Mouse (Mus musculus) cerebellum, adult 2 months (tissue): ENCODE measurements around the gene Slc17a4. TPM values are rescaled to one million over a fixed set of nuclear protein-coding genes. Genes with fewer than 3 reads are reported as not detected.

ENCODE experiments used
- DNase-seq, 2 experiments: peaks; one replicate each; pipeline ENCODE4 v3.0.0; 2021
- H3K27ac ChIP-seq: fragments of 200-500 bp; 2 replicates; pipeline ENCODE4 v1.5.1; 2012; ENCODE audit warnings: low read length, control low read depth, inconsistent platforms; ENCODE audit not compliant: insufficient read depth
- H3K27me3 ChIP-seq: fragments of 200-500 bp; 2 replicates; pipeline ENCODE4 v1.6.1; 2012; ENCODE audit warnings: inconsistent platforms, mild to moderate bottlenecking, low read length, moderate library complexity; ENCODE audit not compliant: control insufficient read depth, insufficient read depth
- H3K4me1 ChIP-seq: fragments of 200-500 bp; 2 replicates; pipeline ENCODE4 v1.6.1; 2011; ENCODE audit warnings: low read length; ENCODE audit not compliant: control insufficient read depth, insufficient read depth
- H3K4me3 ChIP-seq: fragments of 200-500 bp; replicated peaks from 2 replicates; pipeline ENCODE3; 2011; ENCODE audit warnings: mild to moderate bottlenecking, low read depth, low read length, control low read depth; ENCODE audit not compliant: insufficient read depth
- CTCF ChIP-seq: fragments of 200-500 bp; IDR thresholded peaks from 2 replicates; pipeline ENCODE4 v1.5.1; 2011; ENCODE audit warnings: low read depth, mild to moderate bottlenecking, control low read depth, low read length, moderate library complexity, borderline replicate concordance; ENCODE audit not compliant: insufficient read depth
- POLR2A ChIP-seq: fragments of 200-500 bp; IDR thresholded peaks from 2 replicates; pipeline ENCODE4 v1.6.1; 2011; ENCODE audit warnings: low read length, control low read depth, borderline replicate concordance; ENCODE audit not compliant: insufficient read depth
- WGBS: fragments of 180-500 bp; shearing (Covaris S2); methylation state at CpG from one replicate; pipeline ENCODE4 v1.1.7; 2018; 5-methylcytosine and 5-hydroxymethylcytosine counted together
- polyA plus RNA-seq: library from polyadenylated mRNA; depleted of rRNA; stranded (reverse); fragments of >200 nt; gene quantifications from 2 replicates; pipeline ENCODE4 v1.2.3, GENCODE M21; 2012; rRNA removed

The Slc17a4 gene
- not detected in 2 replicates for polyA plus RNA-seq

DNA sequence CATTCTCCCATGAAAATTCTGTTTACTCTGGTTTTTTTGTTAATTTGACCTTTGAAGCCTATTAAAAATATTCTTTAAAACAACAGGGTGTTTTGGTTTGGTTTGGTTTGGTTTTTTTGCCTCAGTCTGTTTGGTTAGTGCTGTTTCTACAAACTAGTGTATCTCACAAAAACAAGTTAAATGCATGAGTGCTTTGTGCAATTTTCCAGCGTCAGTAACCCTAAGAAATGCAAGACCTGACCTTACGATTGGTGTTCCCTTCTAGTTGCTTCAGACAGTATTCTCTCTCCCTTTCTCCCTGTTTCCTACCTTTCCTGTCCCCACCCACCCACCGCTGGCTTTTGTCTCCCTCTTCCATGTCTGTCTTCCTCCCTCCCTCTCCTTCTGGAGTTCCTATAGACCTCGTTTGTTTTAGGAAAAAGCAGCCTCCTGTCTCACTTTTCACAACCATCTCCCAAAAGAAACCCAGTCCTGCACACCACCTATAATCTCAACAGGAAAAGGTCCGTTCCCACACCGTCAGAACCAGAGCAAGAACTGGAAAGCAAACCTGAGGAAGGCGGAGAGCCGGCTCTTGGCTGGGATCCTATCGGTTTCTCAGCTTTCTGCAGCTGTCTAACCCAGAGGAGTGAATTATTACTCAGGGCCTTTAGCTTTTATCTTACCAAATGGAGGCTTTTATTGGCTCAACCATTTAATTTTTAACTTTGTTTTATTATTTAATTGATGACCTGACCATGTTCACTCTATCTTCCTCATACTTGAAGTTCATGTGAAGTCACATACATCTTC lies at the start of gene Slc17a4:
TSS of gene Slc17a4 (minus strand) at position 634 of the 792 bp plus-strand sequence.
- no peak within 1 kb of the TSS for H3K4me3 ChIP-seq
- H3K4me1 ChIP-seq = no peaks in the 10 kb centered on the region
- H3K27ac ChIP-seq = no peak within 1 kb of the TSS
- no peak for DNase-seq
- WGBS = 70% methylated on average over 9 of the region's 9 CpGs
- no peaks in the 10 kb centered on the region for H3K27me3 ChIP-seq
- TF ChIP-seq POLR2A (no peak), CTCF (no peak)

DNA sequence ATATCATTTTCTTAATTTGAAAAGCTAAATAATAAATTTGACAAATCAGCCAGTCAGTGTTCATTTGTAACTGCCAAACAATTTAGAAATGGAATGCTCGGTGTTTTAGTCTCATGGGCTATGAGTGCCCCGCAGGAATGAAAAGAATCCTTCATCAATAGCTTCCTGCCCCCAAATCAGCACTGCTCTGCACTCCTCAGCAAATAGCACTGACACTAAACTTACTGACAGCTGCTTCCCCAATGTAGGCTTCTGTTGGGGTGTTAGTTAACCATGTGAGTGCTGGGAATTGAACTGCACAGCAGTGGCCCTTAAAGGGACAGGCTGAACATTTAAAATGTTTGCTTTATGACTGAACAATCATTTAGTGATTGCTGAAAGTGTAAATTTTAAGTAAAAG lies 45.0 kb upstream of the Slc17a4 start:
- no peak overlapping the region for H3K27ac ChIP-seq
- H3K4me3 ChIP-seq = no peak overlapping the region
- DNase-seq = no peak
- WGBS = 47% methylated on average over 2 of the region's 2 CpGs
- H3K4me1 ChIP-seq = no peaks in the 10 kb centered on the region
- no peaks in the 10 kb centered on the region; the same call in 1 of the 2 replicates for H3K27me3 ChIP-seq
- no peak for TF ChIP-seq POLR2A
- no peak for TF ChIP-seq CTCF

DNA sequence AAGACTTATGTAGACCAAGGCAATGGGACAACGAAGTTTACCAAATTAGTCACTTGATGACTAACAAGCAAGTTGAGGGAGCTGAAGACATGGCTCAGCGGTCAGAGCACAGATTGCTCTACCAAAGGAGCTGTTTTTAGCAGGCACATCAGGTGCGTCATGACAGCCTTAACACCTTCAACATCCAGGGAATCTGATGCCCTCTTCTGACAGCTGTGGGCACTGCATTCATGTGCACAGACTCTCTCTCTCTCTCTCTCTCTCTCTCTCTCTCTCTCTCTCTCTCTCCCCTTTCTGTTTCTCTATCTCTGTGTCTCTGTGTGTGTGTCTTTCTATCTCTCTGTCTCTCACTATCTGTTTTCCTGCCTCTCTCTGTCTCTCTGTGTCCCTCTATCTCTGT lies 36.1 kb upstream of the Slc17a4 start:
- no peak for TF ChIP-seq POLR2A
- TF ChIP-seq CTCF = no peak
- H3K27ac ChIP-seq = no peak overlapping the region
- no peak for DNase-seq
- H3K27me3 ChIP-seq = no peaks in the 10 kb centered on the region
- H3K4me3 ChIP-seq = no peak overlapping the region
- 82% methylated on average over 3 of the region's 3 CpGs for WGBS
- H3K4me1 ChIP-seq = no peaks in the 10 kb centered on the region

DNA sequence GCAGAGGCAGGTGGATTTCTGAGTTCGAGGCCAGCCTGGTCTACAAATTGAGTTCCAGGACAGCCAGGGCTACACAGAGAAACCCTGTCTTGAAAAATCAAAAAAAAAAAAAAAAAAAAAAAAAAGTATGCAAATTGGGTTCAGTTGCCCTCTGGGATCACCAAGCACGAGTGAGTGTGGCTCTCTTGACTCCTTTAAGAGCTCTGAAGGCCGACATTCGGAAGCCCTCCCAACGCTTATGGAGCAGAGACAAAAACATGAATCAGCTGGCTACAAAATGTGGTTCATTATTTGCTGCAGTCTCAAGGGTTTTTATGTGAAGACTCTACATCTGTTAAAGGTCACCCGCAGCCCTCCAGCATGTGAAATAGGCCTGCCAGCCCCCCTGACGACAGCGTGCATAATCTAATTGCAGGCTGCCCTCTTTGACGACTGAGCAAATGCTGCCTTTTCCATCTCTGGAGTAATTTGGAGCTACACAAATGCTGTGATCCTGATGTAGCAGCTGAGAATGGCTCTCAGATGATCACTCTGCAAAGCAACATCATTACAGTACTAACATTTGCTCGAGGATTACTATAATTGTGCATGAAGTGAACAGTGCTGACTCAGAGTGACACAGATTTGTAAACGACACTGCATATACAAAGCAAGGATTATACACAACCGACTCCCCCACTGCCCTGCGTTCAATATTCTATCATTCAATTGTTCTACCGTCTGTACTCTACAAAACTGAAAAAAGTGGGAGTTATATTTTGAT lies 34.9 kb upstream of the Slc17a4 start:
- H3K27me3 ChIP-seq = no peaks in the 10 kb centered on the region
- 33% methylated on average over 14 of the region's 14 CpGs for WGBS
- DNase-seq = no peak
- H3K4me3 ChIP-seq = no peak overlapping the region
- TF ChIP-seq POLR2A (no peak), CTCF (no peak)
- H3K27ac ChIP-seq = no peak overlapping the region
- no peaks in the 10 kb centered on the region for H3K4me1 ChIP-seq

DNA sequence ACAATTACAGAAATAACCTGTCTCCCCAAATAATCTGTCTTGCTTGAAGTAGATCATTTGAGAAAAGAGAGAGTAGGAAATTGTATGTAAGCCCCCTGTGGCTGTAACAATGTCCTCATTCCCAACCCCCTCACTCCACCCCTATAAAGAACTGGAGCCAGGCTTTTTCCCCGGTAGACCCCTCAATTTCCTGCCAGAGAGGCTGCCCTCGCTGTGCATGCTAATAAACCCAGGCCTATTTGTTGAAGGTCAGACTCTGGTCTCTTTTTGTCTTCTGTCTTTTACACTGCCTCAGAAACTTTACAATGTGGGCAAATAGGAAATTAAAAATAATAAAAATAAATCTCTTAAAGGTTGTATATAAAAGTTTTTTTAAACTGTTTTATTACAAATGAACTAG lies 31.4 kb upstream of the Slc17a4 start:
- Histone ChIP-seq H3K4me3 (no peak overlapping the region), H3K4me1 (no peaks in the 10 kb centered on the region), H3K27me3 (no peaks in the 10 kb centered on the region), H3K27ac (no peak overlapping the region)
- WGBS = 31% methylated on average over 2 of the region's 2 CpGs
- DNase-seq = no peak
- TF ChIP-seq POLR2A (no peak), CTCF (no peak)

DNA sequence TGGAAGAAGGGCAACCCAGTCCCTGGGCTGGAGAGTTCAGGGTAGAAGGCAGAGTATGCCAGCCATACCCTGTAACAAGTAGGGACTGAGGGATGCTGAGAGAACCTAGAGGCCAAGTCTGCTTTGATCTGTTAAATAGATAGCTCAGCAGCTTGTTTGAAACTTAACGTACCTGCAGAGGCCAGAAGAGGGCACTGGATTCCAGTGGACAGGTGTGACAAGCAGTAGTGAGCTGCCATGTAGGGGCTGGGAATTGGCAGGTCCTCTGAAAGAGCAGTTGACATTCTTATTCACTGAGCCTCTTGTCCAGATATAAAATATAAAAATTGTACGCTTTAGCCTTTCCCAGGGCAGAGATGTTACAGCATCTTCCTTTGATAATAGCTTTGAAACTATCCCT lies 28.1 kb upstream of the Slc17a4 start:
- Histone ChIP-seq H3K4me1 (no peaks in the 10 kb centered on the region), H3K27ac (no peak overlapping the region), H3K4me3 (no peak overlapping the region), H3K27me3 (no peaks in the 10 kb centered on the region)
- TF ChIP-seq CTCF (peak; percentile 9; the same call in 1 of the 2 replicates), POLR2A (no peak)
- DNase-seq = no peak
- WGBS = 74% methylated on average over 2 of the region's 2 CpGs

DNA sequence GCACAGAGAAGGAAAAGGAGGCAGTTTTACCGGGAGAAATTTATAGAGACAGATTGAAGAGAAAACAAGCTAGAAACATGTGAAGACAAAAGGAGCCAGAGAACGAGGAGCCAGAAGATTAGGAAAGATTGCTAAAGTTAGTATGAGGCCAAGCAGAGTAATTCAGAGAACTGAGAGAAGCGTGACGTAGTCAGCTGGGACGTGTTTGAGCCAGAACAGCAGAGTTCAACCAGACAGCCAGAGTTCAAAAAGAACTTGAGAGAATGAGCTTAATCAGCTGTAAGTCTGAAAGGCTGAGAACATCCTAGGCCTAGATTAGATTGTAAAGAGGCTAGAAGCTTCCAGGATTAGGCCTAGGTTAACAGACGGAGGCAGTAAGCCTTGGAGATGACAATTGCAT lies 25.5 kb upstream of the Slc17a4 start:
- H3K4me3 ChIP-seq = no peak overlapping the region
- TF ChIP-seq POLR2A (no peak), CTCF (no peak)
- no peak overlapping the region for H3K27ac ChIP-seq
- H3K4me1 ChIP-seq = no peaks in the 10 kb centered on the region
- DNase-seq = no peak
- WGBS = 66% methylated on average over 6 of the region's 6 CpGs
- no peaks in the 10 kb centered on the region for H3K27me3 ChIP-seq
